Mouse (Mus musculus) lung, postnatal 0 days (tissue): ENCODE data around the gene Dtx1.

Experiments used
- CTCF ChIP-seq: IDR thresholded peaks from 2 replicates; pipeline ENCODE4 v1.5.1; 2016; ENCODE audit warnings: antibody characterized with exemption, mild to moderate bottlenecking
- EP300 ChIP-seq: IDR thresholded peaks from 2 replicates; pipeline ENCODE4 v1.6.1; 2016; ENCODE audit warnings: antibody characterized with exemption, mild to moderate bottlenecking, control low read depth

- TF ChIP-seq CTCF (no peak), EP300 (no peak)
Observed at GRCm38 (mm10) chr5:120704421-120704820, 7.3 kb downstream of the Dtx1 start.
